In the genomic region with DNA sequence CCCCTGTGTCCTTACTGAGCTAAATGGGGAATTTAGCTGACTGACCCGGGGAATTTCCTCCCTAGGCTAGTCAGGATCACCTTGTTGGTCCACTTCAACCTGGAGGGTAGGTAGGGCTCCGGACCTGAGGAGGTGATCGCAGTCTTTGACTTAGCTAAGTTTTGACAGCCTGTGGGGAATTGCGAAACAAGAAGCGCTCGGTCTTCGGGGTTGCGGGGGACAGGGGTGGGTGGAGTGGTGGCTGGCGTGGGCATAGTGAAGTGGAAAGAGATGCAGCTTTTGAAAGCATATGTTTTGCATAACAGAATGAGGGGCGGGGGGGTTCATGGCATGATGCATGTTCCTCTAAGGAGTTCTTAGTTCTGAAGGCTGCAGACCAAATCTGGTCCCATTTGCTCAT, we compare ENCODE assay signal across 8 mouse cellular contexts. TPM values are rescaled to one million over a fixed set of nuclear protein-coding genes. Genes with fewer than 3 reads are reported as not detected.
A peak's percentile ranks its signal among the peaks of the same experiment; 100 is the strongest.
DNase-seq lines count a peak whose midpoint lies in the region; ATAC-seq and TF ChIP-seq lines count a peak whose summit lies in the region.

No protein-coding gene starts in this region.

- peaks cover 3% of the 10 kb centered on the region; the same call in 1 of the 2 replicates for H3K4me1 ChIP-seq in hindbrain, postnatal 0 days (ENCODE audit: insufficient read depth, low read length)
- H3K4me1 ChIP-seq in stomach, embryonic 14.5 days (ENCODE audit: control insufficient read depth, insufficient read depth, low read length): 0 out of 2 replicates have a peak, but pooled peaks cover 5% of the 10 kb centered on the region

- 4% methylated on average over 10 of the region's 10 CpGs for WGBS in hindbrain, postnatal 0 days
- WGBS in stomach, embryonic 14.5 days: 6% methylated on average over 10 of the region's 10 CpGs

- ATAC-seq in erythroblast, adult 5-6 weeks (replicated peaks; ENCODE audit: low FRiP score, poor library complexity, severe bottlenecking): peak; percentile 12; the same call in 1 of the 2 replicates
- ATAC-seq in hindbrain, postnatal 0 days: no peak
- no peak for ATAC-seq in stomach, embryonic 14.5 days (ENCODE audit: insufficient number of reproducible peaks, insufficient read depth, low FRiP score, low read depth)

- no peaks in the 10 kb centered on the region for H3K27me3 ChIP-seq in hindbrain, postnatal 0 days (ENCODE audit: insufficient read depth, low read length)
- no peaks in the 10 kb centered on the region for H3K27me3 ChIP-seq in stomach, embryonic 14.5 days (ENCODE audit: control insufficient read depth, insufficient read depth, low read length)

- H3K9ac ChIP-seq in hindbrain, postnatal 0 days (replicated peaks; ENCODE audit: low read length): peak overlapping the region; percentile 61
- peak overlapping the region; percentile 64 for H3K9ac ChIP-seq in stomach, embryonic 14.5 days (replicated peaks; ENCODE audit: low read depth, low read length)

- peak overlapping the region; percentile 52 for H3K4me3 ChIP-seq in hindbrain, postnatal 0 days (ENCODE audit: low read length)
- H3K4me3 ChIP-seq in stomach, embryonic 14.5 days (ENCODE audit: low read depth, low read length): peak overlapping the region; percentile 70

- peak overlapping the region; percentile 82; the same call in 1 of the 2 replicates for H3K27ac ChIP-seq in hindbrain, postnatal 0 days
- no peak overlapping the region for H3K27ac ChIP-seq in stomach, embryonic 14.5 days (ENCODE audit: low read length)

- H3K4me2 ChIP-seq in hindbrain, postnatal 0 days (ENCODE audit: low read depth, low read length): peak overlapping the region; percentile 96
- peak overlapping the region; percentile 93 for H3K4me2 ChIP-seq in stomach, embryonic 14.5 days (replicated peaks; ENCODE audit: low read depth, low read length)

- no peak for TF ChIP-seq CTCF in hindbrain, postnatal 0 days (IDR thresholded peaks at IDR 0.05; ENCODE audit: low read depth)

- peak; percentile 18 for DNase-seq in adrenal gland, postnatal 14 days
- no peak for DNase-seq in adrenal gland, postnatal 25 days
- DNase-seq in A20 (ENCODE audit: low read depth, low spot score): peak; percentile 80
- no peak for DNase-seq in hindbrain, postnatal 0 days (ENCODE audit: low spot score)
- DNase-seq in lung, postnatal 14 days: peak; percentile 37
- DNase-seq in layer of hippocampus, adult 9-11 months: no peak

- H3K9me3 ChIP-seq in hindbrain, postnatal 0 days (ENCODE audit: low read length): no peaks in the 10 kb centered on the region
- H3K9me3 ChIP-seq in stomach, embryonic 14.5 days (ENCODE audit: control insufficient read depth, low read depth, low read length): no peaks in the 10 kb centered on the region

- H3K36me3 ChIP-seq in hindbrain, postnatal 0 days (ENCODE audit: insufficient read depth, low read length): peaks cover 4% of the 10 kb centered on the region; the same call in 1 of the 2 replicates
- H3K36me3 ChIP-seq in stomach, embryonic 14.5 days (ENCODE audit: control insufficient read depth, insufficient read depth, low read length): peaks cover 3% of the 10 kb centered on the region; the same call in 1 of the 2 replicates

RNA-seq across cellular contexts. Expression of a gene that starts 0.8 kb away (rescaled TPM):
- total RNA-seq in adrenal gland, postnatal 14 days (2021): 24.1 and 26.0 TPM in 2 replicates
- total RNA-seq in adrenal gland, postnatal 25 days (2021): 32.4 and 32.8 TPM in 2 replicates
- total RNA-seq in erythroblast, adult 5-6 weeks (2015; ENCODE audit: low replicate concordance): 18.8 and 20.9 TPM in 2 replicates
- 21.9 and 22.2 TPM in 2 replicates for total RNA-seq in erythroblast, adult 5-6 weeks (2017; ENCODE audit: low replicate concordance)
- 11.8 and 14.9 TPM in 2 replicates for total RNA-seq in hindbrain, postnatal 0 days (2014; rRNA removed)
- 14.0 and 14.5 TPM in 2 replicates for polyA plus RNA-seq in hindbrain, postnatal 0 days (2015; fragmentation: Nextera tagmentation; extraction: Ambion mirVana)
- 30.4 and 31.4 TPM in 2 replicates for polyA plus RNA-seq in stomach, embryonic 14.5 days (2014; fragmentation: Nextera tagmentation; extraction: Ambion mirVana)

RNA-seq across cellular contexts. Expression of a gene that starts 24.0 kb away (rescaled TPM):
- total RNA-seq in adrenal gland, postnatal 14 days (2021): not detected in 2 replicates
- total RNA-seq in adrenal gland, postnatal 25 days (2021): not detected in 2 replicates
- total RNA-seq in erythroblast, adult 5-6 weeks (2015; ENCODE audit: low replicate concordance): 2.7 TPM in 1 of 2 replicates, not detected in the other
- 0.17 and 1.3 TPM in 2 replicates for total RNA-seq in erythroblast, adult 5-6 weeks (2017; ENCODE audit: low replicate concordance)
- not detected in 2 replicates for total RNA-seq in hindbrain, postnatal 0 days (2014; rRNA removed)
- not detected in 2 replicates for polyA plus RNA-seq in hindbrain, postnatal 0 days (2015; fragmentation: Nextera tagmentation; extraction: Ambion mirVana)
- polyA plus RNA-seq in stomach, embryonic 14.5 days (2014; fragmentation: Nextera tagmentation; extraction: Ambion mirVana): not detected in 2 replicates

RNA-seq across cellular contexts. Expression of a gene that starts 28.6 kb away (rescaled TPM):
- 69.7 and 89.3 TPM in 2 replicates for total RNA-seq in adrenal gland, postnatal 14 days (2021)
- total RNA-seq in adrenal gland, postnatal 25 days (2021): 76.8 and 86.4 TPM in 2 replicates
- total RNA-seq in erythroblast, adult 5-6 weeks (2015; ENCODE audit: low replicate concordance): 79.2 and 116 TPM in 2 replicates
- 239 and 296 TPM in 2 replicates for total RNA-seq in erythroblast, adult 5-6 weeks (2017; ENCODE audit: low replicate concordance)
- total RNA-seq in hindbrain, postnatal 0 days (2014; rRNA removed): 53.7 and 61.6 TPM in 2 replicates
- polyA plus RNA-seq in hindbrain, postnatal 0 days (2015; fragmentation: Nextera tagmentation; extraction: Ambion mirVana): 26.7 and 27.4 TPM in 2 replicates
- polyA plus RNA-seq in stomach, embryonic 14.5 days (2014; fragmentation: Nextera tagmentation; extraction: Ambion mirVana): 32.4 and 34.2 TPM in 2 replicates

Comparison
In these comparisons a context has a peak if more than half of its experiments do, and no peak if none do; other contexts are left out.
1. DNase-seq: peak in adrenal gland, postnatal 14 days (single experiment), A20 (single experiment) and lung, postnatal 14 days (single experiment); none in adrenal gland, postnatal 25 days (single experiment), hindbrain, postnatal 0 days (single experiment) and layer of hippocampus, adult 9-11 months (single experiment).